Mouse (Mus musculus) heart, postnatal 10 days (tissue): Measurements from ENCODE around the gene Acer3. TPM values are rescaled to one million over a fixed set of nuclear protein-coding genes. Genes with fewer than 3 reads are reported as not detected.
A peak's percentile ranks its signal among the peaks of the same experiment; 100 is the strongest.

ENCODE experiments used
- DNase-seq, 2 experiments: peaks; one replicate each; pipeline ENCODE4 v3.0.0; 2021
- intact Hi-C: fragments of 180-260 bp; cut with DNase I; formaldehyde crosslinking; loops from one replicate; pipeline ENCODE4 v1.15.1; 2025
- total RNA-seq, 2 experiments: library from RNA; stranded (reverse); gene quantifications; 2 replicates each; pipeline ENCODE4 v1.2.3; 2021

Acer3 gene
- total RNA-seq, 2 experiments from 2014 or later, result 15.7 to 16.0 TPM

DNA sequence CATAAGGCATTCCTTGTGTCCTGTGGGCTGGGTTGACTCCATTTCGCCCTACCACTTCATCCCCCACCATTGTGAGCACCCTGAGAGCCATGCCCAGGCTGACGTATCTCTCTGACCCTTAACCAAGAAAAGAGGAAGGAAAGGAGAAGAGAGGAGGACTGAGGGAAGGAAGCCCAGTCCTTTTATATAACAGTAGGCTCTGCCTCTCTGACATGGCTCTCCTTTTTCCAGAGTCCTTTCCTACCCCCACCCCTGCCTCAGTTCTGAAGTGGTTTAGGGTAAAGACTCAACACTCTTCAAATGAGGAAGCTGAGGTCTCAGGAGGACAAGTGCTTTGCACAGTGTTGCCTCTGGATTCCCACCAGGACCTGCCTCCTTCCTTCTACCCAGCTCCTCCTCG lies 13.0 kb upstream of the Acer3 start:
- no peak for DNase-seq
- intact Hi-C loops, result no loop called here

DNA sequence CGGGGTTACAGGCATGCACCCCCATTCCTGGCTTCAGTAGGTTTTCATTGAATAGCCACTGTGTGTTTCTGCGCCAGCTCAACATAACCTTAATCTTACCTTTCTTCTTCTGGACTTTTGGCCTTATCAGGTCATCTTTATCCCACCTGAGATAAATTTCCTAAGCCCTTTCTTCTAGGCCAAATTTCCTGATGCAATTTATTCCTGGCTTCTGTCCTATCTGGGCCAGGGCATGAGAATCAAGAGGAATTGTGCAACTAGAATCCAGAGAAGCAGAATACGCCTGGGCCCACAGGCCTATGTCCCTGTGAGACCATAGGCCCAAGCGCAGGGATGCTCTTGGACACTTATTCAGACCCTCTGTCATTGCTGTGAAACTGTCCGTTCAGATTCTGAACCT lies 12.5 kb upstream of the Acer3 start:
- intact Hi-C loops, result no loop called here
- DNase-seq, result no peak

DNA sequence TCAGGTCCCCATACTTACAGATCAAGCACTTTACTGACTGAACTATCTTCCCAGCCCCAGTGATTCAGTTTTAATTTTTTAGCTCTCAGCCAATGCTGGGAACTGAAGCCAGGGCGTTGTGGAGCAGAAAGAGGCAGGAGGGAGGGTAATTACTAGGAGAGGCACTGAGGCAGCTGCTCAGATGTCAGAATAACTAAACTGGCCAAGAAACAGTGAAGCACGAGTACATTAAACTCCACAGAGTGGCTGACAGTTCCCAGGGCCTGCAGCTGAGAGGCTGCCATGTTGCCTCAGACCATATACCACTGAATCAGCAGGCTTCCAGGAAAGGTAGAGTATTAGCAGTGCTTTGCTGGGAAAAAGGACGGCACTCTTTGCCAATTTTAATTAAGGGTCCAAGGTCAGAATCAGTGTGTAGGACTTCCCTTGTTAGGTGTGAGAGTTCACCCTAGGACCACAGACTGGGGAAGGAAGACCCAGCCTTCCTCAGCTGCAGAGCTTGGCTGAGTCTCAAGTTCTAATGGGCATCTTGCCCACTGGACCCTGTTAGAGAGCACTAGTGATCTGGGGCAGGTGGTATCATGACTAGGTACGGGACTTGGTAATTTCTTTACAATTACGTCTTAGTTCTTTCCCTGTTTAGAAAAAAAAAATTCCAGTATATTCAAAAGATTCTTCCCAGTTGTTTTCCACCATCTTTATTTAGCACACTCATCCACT lies 11.8 kb upstream of the Acer3 start:
- intact Hi-C loops, result no loop called here
- DNase-seq, result no peak

DNA sequence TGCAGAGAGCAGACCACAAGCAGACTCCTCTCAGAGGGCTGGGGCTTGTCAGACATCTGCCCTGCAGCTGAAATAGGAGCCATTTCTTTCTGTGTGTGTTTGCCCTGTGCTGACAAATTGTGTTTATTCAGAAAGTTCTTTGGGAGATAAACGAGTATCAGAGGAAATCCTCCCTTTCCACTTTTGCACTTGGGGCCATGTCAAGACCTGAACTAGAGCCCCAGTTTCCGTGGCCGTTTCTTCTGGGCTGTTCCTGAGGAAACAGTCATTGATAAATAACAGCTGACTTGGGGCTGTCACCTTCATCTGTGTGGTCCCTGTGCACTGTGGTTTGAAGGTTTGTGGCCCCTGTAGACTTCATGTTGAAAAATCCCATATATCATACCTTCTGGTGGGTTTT lies 10.9 kb upstream of the Acer3 start:
- intact Hi-C loops, result no loop called here
- no peak for DNase-seq

DNA sequence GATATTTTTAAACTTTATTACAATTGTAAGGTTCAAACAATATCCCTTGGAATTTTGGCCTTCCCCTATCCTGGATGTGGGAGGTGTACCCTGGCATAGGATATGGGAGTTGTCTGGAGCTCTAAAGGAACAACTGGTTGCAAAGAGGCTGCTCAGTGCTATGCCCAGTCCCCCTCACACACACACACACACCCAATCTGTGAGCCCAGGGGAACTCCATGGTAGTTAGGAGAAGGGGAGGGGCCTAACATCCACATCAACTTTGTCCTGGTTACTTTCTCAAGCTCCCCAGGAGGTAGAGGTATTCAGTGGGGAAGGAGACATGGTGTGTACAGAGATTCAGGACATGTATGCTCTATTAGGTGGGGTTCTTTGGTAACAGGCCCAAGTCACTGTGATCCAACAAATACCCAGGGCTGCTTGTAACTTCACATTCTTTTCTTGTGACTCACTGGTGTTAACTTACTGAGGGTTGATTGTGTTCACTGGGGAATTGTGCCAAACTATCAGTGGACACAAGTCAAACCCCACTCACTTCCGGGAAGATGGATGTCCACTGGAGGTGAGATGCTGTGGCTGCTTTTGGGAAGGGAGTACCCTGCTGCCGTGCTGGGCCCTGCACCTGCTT lies 9.5 kb upstream of the Acer3 start:
- intact Hi-C loops, result no loop called here
- DNase-seq, result no peak

DNA sequence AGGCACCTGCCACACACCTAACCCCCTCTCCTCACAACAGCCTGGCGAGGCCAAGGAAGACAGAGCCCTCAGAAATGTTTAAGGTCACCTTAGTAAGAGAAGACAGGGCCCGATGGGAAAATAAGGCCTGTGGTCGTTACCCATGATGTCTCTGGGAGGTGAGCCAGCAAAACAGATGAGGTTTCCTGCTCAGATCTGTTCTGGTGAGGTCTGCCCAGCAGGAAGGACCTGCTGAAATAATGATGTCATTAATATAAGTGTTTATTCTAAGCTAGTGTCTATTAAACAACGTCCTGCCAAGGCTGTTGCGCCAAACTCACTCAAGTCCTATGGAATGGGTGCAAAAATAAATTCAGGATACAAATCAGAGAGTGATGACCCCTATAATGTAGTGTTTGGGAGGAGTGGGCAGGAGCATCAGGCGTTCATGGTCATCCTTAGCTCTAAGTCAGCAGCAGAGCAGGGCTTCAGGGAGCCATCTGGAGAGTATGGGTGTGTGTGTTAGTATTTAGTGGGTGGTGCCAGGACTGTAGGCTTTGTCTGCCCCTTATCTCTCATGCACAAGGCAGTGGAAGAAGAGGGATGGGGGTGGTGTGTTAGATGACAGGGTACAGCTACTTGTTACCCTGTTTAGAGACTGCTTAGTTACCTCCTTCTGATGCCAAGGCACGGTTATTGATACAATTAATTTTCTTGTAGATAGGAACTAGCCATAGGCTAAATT lies 8.8 kb upstream of the Acer3 start:
- no peak for DNase-seq
- intact Hi-C loops, result no loop called here

DNA sequence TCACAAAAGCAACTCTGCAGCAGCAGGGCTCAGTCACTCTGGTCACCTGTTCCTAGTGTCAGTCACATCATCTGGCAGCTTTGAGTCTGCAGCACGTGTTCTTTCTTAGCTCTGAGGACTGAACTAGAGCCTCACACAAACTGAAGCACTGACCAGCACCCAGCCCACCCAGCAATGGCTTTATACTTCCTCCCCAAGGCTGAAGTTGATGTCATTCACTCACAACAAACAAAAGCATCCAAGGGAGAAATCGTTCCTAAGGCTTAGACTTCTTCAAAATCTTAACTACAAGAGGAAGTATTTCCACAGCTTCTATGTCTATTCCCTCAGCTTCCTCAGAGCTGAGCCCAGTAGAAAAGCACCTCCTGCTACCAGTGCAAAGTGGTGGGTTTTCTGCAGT lies 7.3 kb upstream of the Acer3 start:
- no peak for DNase-seq
- intact Hi-C loops, result no loop called here

DNA sequence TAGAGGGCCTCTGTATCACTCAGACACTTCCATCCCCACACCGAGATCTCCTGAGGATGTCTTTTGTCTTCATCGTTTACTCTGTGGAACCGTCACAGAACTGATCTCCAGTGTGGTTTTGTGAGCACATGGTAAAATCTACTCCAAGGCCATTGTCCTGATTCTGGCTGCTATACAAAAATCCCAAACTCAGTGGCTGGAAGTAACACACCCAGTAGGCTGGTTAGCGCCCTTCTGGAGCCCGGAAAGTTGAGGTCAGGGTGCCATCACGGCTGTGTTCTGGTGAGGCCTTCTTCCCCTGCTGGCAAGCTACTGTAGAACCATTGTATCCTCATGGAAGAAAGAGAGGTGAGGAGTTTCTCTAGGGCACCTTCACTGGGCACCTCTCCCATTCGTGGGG lies 5.0 kb upstream of the Acer3 start:
- no peak for DNase-seq
- intact Hi-C loops, result no loop called here

DNA sequence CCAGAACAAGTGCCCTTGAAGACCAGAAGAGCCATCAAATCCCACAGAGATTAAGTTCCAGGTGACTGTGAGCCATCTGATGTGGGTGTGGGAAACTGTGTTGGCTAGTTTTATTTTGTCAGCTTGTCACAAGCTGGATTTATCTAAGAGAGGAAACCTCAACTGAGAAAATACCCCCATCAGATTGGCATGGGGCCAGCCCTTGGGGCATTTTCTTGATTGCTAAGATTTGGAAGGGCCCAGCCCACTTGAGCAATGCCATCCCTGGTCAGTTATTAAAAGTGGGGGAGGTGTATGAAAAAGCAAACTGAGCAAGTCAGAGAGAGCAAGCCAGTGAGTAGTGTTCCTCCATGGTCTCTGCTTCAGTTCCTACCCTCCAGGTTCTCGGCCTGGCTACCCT lies 3.2 kb upstream of the Acer3 start:
- DNase-seq, result no peak
- intact Hi-C loops, result no loop called here

DNA sequence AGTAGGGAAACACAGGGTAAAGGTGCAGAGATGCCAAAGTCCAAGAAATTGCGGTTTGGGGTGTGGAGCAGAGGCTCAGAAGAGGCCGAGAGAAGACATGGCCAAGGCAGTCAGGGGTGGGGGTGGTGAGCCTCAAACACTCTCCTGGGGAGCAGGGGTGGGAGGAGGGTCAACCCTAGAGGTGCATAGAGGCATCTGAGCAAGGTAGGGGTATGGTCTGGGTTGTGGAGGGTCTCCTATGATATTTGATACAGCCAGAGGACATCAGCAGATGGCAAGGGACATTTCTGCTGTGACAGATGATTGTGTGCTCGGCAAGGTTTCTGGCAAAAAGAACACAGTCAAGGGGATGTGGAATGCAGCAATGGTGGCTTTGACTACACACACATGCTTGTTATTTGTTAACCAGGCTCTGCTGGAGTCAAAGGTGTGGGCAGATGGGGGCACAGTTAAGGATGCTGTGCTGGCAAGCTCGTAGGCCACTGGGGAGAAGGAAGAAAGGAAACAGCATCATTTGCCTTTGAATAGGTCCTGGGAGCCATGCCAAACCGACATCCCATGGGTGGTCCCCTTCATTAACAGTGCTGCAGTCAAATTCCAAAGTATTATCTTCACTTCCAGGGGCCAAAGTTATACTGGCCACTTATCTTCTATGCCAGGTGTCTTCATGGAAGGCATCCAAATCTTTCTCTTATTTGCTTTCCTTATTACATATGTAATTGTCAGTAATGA lies 2.4 kb upstream of the Acer3 start:
- intact Hi-C loops, result loop anchor here (2.0 kb wide), 1 partner anchor 17 kb away; no protein-coding TSS in a partner anchor

DNA sequence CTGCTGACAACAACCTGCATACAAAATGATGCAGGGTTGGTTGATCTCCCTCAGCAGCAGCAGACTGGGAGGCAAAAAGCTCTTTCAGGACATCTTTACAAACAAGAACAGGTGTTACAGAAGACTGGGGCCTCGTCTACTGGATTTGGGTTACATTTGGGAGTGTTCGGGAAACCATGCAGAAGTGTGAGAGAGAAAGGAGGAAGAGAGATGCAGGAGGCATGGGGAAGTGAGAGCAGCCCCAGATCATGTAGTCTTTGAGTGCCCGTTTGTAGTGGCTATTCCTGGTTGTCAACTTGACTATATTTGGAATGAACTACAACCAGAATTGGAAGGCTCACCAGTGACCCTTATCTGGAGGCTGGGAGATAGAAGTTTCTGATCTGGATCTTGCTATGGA lies 1.4 kb upstream of the Acer3 start:
- intact Hi-C loops, result loop anchor here (2.0 kb wide), 1 partner anchor 18 kb away; no protein-coding TSS in a partner anchor

More for the DNA sequence above, 2.4 kb upstream of the Acer3 start:
- DNase-seq, result no peak

DNA sequence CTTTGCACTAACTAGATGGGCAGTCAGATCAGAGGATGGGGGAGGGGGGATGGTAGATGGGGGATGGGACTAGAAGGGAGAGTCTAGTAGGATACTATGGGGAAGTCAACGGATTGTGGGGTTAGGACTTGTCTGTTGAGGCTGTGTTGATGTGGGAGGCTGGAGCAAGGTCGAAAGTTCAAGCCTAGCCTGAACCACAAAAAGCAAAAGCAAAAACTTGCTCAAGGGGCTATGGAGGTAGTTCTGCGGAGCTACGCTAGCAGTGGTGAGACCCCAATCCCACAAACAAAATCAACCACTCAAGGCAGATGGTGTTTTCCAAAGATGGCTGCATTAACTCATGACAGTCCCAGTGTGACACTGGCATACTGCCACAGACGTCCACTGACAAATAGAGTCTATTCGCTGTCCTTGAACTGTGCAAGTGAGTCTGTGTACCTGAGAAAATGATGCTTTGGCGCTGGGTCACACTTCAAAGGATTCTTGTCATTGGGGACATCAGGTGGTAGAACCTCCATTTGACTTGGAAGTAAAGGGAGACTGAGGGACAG lies 927 bp downstream of the Acer3 start:
- DNase-seq, result no peak
- intact Hi-C loops, result no loop called here

More for the DNA sequence above, 1.4 kb upstream of the Acer3 start:
- no peak for DNase-seq

DNA sequence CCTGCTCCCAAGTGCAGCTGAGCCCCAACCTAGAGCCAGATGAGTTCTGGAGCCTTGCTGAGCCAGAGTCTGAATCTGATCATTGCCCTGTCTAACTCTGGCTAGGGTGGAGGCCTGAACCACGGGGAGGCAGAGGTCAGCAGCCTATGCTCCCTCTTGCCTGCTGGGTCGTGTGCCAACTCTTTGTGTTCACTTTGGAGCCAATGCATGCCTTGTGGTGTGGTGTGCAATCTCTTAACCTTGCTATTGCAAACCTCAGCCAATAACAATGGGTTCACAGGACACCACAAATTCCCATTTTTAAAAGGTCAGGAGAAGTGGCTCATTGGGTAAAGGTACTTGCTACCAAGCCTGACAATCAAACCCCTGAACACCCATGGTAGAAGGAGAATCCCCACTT lies 4.4 kb downstream of the Acer3 start:
- DNase-seq, result no peak
- intact Hi-C loops, result no loop called here

DNA sequence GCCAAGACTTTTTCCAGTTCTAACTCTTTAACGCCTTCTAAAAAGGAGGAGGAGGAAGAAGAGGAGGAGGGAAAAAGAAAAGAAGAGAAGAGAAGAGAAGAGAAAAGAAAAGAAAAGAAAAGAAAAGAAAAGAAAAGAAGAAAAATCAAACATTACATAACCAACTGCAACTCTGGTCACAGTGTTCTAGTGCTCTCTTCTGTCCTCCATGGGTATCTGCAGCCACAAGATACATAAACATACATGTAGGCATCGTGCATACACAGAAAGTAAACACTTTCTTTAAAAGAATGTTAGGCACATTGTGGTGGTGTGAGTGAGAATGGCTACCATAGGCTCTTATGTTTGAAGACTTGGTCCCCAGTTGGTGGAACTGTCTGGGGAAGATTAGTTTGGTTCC lies 5.9 kb downstream of the Acer3 start:
- intact Hi-C loops, result no loop called here
- DNase-seq, result no peak

DNA sequence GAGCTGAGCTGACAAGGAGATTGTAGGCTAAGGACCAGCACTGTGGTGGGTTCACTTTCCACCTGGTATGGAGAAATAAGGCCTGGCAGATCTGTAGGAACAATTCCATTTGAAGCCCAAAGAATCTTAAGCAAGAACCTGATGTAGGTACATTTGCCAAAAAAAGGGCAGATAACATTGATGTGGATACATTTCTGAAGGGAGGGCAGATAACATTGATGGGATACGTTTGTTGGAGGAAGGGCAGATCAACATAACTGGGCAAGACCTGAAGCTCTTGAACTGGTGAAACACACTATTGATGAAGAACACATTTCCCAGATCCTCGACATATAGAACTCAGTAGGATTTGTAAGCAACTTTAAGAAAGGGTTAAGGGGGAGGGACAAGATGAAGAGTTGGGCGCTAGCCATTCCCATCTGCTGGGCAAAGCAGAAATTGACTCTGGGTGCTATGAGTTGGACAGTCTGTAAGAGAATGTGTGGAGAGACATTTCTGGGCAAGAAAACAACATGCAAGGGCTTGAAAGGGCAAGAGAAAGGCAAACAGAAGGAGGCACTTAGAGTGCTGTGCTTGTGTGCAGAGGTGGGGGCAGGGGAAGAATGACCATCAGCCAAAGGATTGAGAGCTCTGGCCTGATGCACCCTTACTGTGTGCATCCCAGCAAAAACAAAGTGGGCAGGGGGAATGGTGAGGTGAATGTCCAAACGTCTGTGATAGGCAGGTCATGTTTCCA lies 8.7 kb downstream of the Acer3 start:
- intact Hi-C loops, result no loop called here
- no peak for DNase-seq

DNA sequence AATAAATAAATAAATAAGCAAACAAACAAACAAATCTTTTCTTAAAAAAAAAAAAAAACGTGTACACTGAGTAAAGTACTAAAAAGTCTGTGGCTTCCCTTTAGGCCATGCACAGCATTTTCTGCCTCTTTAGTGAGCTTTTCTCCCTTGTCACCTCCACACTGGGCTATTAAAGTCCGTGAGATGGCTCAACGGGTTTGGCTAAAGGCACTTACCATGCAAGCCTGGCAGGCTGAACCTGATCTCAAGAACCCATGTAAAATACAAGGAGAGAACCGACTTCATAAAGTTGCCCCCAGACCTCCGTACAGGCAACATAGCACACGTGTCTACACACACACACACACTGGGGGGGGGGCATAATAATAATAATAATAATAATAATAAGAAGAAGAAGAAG lies 10.7 kb downstream of the Acer3 start:
- no peak for DNase-seq
- intact Hi-C loops, result no loop called here

DNA sequence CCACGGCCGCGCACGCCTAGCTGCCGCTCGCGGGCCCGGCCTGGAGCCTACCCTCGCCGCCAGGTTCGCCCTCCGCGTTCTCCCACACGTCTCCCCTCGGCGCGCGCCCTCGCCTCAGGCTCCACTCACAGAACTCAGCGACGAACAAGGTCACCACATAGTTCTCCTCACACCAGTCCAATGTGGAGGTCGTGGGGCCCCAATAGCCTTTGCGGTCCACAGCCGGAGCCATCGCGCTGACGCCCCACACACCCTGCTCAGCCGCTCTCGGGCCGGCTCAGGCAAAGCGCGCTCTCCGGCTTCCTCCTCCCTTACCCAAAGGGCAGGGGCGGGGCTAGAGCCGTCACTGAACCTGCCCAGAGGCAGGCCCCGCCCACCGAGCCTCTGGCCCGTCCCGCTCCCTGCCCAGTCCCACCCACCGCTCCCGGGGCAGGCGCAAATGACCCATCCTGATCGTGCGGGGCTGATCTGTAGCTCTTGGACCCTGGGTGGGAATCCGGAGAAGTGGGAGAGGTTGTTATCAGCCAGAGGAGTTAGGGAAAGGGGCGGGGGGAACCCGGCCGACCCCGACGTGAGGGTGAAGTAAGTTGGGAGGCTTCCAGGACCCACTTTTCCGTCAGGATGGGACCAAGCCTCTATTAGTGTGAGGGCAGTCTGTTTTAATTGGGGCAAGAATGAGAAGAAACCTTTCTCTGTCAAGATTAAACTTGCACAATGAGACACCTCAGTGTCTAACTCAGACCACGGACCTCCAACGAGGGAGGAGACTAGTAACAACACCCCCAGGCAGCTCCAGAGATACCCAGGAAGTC lies 11.6 kb downstream of the Acer3 start:
- intact Hi-C loops, result loop anchor here (5.0 kb wide), 1 partner anchor 33 kb away; no protein-coding TSS in a partner anchor
- peak; percentile 97 for DNase-seq

DNA sequence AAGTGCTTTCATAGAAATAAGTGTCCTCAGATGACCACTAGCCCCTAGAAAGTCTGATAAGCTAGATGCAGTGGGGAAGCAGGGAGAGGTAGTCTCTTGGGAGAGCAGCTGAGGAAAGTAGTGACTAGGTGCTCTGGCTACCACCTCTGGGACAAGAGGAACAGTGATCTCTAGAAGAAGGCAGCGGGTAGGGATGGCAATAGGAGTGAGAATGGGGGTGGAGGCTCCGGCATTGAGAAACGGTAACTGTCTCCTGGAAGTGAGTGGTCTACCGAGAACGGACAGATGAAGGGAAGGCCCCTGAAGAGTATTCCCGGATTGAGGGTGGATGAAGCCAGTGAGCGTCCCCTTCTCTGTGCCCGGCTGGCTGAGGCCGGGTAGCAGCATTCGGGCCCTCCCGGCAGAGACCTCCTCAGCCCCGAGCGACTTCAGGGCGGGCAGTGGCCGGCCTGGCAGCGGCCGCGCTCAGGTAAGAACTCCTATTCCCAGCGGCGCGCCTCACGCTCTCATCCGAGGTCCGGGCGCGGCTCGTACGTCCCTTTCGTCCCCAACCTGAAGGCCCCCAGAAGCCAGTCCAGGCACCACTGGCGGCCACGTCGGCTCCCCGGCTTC lies 12.3 kb downstream of the Acer3 start:
- intact Hi-C loops, result loop anchor here (5.0 kb wide), 1 partner anchor 34 kb away; no protein-coding TSS in a partner anchor

More for the DNA sequence above, 12.3 kb downstream of the Acer3 start:
- DNase-seq, result peak in 1 of 2 experiments; percentile 26
